Mouse (Mus musculus): Measurements from ENCODE around the gene Cfap57.
A peak's percentile ranks its signal among the peaks of the same experiment; 100 is the strongest.

Cfap57 gene

GRCm38 (mm10) chr4:118620279-118620966 is at the start of gene Cfap57, which contains the start of gene Ebna1bp2:
Cfap57 (minus strand) TSS chr4:118620777.
Ebna1bp2 (plus strand) TSS chr4:118620799.
- peak; percentile 92 for DNase-seq

GRCm38 (mm10) chr4:118658652-118659051 is 38.1 kb upstream of the Cfap57 start, which contains the start of gene Olfr62:
Olfr62 (plus strand) TSS chr4:118658952.
- no peak for DNase-seq

DNA sequence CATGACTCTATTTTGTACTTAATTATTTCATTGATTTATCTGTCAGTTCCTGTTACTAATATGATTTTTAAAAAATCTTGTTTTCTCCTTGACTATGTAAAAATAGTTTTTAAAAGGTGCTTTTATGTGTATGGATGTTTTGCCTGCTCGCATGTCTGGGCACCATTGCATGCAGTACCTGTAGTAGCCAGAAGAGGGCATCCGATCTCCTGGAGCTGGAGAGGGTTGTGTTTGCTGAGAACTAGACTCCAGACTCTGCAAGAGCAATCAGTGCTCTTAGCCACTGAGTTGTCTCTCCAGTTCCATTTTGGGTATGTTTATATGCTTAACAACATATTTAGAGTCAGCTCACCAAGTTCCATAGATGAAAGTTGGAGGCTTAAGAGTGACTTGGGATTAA is 24.7 kb upstream of the Cfap57 start:
- peak; percentile 80 for DNase-seq

GRCm38 (mm10) chr4:118642346-118643190 is 22.0 kb upstream of the Cfap57 start:
- DNase-seq = no peak

DNA sequence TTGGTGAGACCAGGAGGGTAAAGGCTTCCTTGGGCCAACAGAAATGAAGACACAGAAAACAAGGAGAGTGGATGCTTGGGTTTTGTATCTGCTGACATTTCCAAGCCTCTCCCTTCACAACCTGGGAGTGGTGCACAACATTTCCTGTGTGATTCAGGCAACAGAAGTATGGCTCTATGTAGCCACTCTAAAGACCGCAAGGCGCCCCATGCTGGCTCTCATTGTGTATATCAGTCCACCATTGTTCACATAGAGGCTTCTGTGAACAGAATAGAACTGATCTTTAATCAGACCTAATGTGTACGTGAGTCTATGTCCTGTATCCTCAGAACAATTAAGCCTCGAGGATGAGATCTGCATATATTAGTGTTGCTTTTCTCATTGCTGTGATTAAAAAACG is 9.7 kb upstream of the Cfap57 start:
- no peak for DNase-seq

DNA sequence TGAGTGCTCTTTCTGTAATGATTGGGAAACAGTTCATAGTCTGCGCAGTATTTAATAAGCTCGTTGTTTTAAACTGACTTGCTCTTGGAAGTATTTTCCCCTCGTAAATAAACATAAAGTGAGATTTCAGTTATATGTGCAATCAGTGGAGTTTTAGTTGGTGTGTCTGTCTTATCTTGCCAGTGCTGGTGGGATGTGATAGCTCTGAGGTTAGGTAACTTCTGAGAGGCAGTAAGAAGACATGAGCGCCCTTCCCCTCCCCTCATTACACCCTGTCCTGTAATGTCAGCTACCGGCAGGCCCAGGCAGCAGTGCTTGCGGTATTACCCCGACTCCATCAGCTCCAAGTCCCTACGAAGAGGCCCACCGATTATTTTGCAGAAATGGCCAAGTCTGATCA is 1.2 kb upstream of the Cfap57 start:
- no peak for DNase-seq

GRCm38 (mm10) chr4:118620967-118621320 is 367 bp upstream of the Cfap57 start:
- no peak for DNase-seq

- no peak for DNase-seq
Observed at GRCm38 (mm10) chr4:118615412-118615811, 5.2 kb downstream of the Cfap57 start.

GRCm38 (mm10) chr4:118612619-118613018 is 8.0 kb downstream of the Cfap57 start:
- peak; percentile 67 for DNase-seq

- no peak for DNase-seq
Observed at GRCm38 (mm10) chr4:118609836-118610235, 10.7 kb downstream of the Cfap57 start.

DNA sequence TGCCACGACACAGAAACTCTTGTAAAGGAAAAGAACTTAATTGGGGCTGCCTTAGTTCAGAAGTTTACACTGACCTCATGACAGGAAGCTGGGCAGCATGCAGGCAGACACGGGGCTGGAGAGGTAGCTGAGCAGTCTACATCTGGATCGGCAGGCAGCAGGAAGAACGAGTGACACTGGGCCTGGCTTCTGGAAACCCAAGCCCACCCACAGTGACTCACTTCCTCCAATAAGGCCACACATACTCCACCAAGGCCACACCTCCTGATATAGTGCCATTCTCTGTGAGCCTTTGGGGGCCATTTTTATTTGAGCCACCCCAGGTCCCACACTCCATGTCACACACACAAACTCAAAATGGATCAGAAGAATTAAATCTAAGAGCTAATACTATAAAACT is 16.5 kb downstream of the Cfap57 start:
- no peak for DNase-seq

DNA sequence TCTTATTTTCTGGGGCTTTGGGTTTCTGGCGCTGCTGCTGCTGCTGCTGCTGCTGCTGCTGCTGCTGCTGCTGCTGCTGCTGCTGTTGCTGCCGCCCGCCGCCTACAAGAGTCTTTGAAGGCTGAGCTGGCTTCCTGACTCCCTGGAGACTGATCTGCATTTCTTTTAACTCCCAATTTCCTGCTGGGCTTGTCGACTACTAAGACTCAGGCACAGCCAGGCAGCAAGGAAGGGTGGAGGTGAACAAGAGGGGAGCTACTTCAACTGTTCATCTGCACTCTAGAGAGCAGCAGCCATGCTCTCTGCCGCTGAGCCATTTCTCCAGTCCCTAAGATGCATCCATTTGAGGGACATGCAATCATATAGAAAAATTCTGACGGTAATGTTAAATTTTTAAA is 30.8 kb downstream of the Cfap57 start:
- no peak for DNase-seq

GRCm38 (mm10) chr4:118589053-118589732 is 31.4 kb downstream of the Cfap57 start:
- DNase-seq = no peak

DNA sequence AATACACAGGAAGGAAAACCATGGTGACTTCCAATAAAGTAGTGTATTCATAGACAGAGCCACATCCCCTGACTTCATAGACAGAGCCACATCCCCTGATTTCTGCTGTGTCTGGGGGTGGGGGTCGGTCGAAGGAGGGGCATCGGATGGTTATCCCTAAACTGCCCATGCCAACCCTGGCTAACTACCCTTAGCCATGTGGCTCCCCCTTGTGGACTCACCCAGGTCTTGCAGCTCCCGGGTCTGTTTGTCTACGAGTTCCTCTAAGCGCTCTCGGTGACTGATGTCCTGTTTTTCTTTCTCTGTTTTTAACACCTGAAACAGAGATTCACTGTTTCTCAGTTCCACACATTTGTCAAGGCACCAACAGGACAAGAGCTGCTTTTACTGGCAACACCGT is 37.9 kb downstream of the Cfap57 start:
- DNase-seq = peak; percentile 35

DNA sequence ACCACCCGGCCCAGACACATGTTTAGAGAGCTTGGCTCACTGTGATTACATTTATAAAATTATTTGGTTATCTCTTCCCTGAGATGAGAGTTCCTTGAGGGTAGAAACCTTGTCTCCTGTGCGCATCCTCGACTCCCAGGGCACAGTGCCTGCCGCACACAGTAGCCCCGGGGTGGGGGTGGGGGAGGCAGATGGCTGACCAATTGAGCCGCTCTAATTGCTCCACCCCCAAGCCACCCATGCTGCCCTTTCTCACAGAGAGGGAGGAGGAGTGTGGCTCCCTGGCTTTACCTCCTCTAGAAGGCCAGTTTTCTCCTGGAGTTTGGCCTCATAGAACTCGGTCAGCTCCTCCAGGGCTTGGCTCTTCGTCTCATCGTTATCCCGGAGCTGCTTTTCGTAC is 39.1 kb downstream of the Cfap57 start:
- no peak for DNase-seq

GRCm38 (mm10) chr4:118579313-118579712 is 41.3 kb downstream of the Cfap57 start:
- peak; percentile 82 for DNase-seq

DNA sequence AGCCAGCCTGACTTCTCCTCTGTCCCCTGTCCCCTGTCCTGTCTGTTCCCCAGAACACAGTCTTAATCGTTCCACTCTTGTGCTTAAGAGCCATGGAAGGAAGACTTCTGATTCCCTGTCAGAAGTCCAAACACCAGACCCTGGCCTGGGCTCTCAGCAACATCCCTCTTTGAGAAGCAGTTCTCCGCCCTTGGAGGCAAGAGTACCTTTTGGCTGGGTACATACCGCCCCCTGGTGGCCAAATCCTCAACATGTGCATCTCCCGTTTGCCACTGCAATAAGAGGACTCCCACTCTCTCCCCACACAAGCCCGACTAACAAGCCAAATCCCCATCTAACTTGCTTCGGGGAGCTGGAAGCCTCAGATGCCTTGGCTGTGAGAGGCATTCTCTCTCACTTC is 44.5 kb downstream of the Cfap57 start:
- DNase-seq = peak; percentile 89

GRCm38 (mm10) chr4:118571441-118571840 is 49.1 kb downstream of the Cfap57 start:
- DNase-seq = no peak

- DNase-seq = no peak
Observed at GRCm38 (mm10) chr4:118569320-118569719, 51.3 kb downstream of the Cfap57 start.

GRCm38 (mm10) chr4:118568709-118569108 is 51.9 kb downstream of the Cfap57 start:
- DNase-seq = no peak

DNA sequence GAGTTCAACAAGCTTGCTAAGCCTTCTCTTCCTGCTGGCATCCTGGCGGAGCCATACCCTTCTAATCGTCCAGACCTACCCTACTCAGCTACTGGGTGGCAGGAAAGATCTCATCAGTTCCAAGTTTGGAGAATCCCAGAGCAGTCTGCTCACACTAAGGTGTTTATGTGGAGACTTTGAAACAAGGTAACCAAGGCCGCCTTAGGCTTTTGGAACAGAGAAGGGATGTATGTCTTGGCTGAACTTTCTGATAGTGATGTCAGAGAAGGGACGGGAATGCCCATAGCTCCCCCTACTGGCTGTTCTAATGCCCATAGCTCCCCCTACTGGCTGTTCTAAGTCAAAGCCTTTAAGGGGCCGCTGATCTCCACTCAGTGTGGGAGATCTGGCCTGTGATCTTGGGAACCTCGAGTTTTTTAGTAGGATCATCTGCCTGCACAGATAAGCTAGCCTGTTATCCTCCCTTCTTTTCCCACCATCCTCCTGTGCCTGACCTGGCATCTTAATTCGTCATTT is 54.4 kb downstream of the Cfap57 start:
- peak; percentile 58 for DNase-seq

- no peak for DNase-seq
Observed at GRCm38 (mm10) chr4:118564926-118565279, 55.7 kb downstream of the Cfap57 start.
